Mouse (Mus musculus) left cerebral cortex, adult 11 months (tissue): ENCODE results near the gene Tnn.

ENCODE experiments used
- DNase-seq: peaks from one replicate; pipeline ENCODE4 v3.0.0; 2022; ENCODE audit warnings: low spot score

The Tnn gene

GRCm38 (mm10) chr1:160153480-160153879, at the start of gene Tnn:
Gene Tnn, minus strand, starts transcription at chr1:160153580.
- DNase-seq, result no peak

GRCm38 (mm10) chr1:160195337-160195663, 41.9 kb upstream of the Tnn start:
- DNase-seq, result no peak

GRCm38 (mm10) chr1:160194529-160195336, 41.4 kb upstream of the Tnn start, which contains the start of gene Mrps14:
Gene Mrps14, plus strand, starts transcription at chr1:160195215.
- peak; percentile 99 for DNase-seq

GRCm38 (mm10) chr1:160184506-160184905, 31.1 kb upstream of the Tnn start:
- DNase-seq, result peak; percentile 35

- no peak for DNase-seq
Observed at GRCm38 (mm10) chr1:160181216-160181615, 27.8 kb upstream of the Tnn start.

- no peak for DNase-seq
Observed at GRCm38 (mm10) chr1:160176903-160177302, 23.5 kb upstream of the Tnn start.

- DNase-seq, result no peak
Observed at GRCm38 (mm10) chr1:160166600-160166999, 13.2 kb upstream of the Tnn start.

- DNase-seq, result no peak
Observed at GRCm38 (mm10) chr1:160158190-160158589, 4.8 kb upstream of the Tnn start.

- no peak for DNase-seq
Observed at GRCm38 (mm10) chr1:160150726-160151125, 2.7 kb downstream of the Tnn start.

- DNase-seq, result peak; percentile 11
Observed at GRCm38 (mm10) chr1:160149291-160149906, 4.0 kb downstream of the Tnn start.

GRCm38 (mm10) chr1:160147274-160147673, 6.1 kb downstream of the Tnn start:
- no peak for DNase-seq

GRCm38 (mm10) chr1:160145606-160146005, 7.8 kb downstream of the Tnn start:
- no peak for DNase-seq

- no peak for DNase-seq
Observed at GRCm38 (mm10) chr1:160144343-160144742, 9.0 kb downstream of the Tnn start.

GRCm38 (mm10) chr1:160136362-160136890, 17.0 kb downstream of the Tnn start:
- DNase-seq, result no peak

- DNase-seq, result no peak
Observed at GRCm38 (mm10) chr1:160133464-160134079, 19.8 kb downstream of the Tnn start.

- no peak for DNase-seq
Observed at GRCm38 (mm10) chr1:160123957-160124356, 29.4 kb downstream of the Tnn start.

GRCm38 (mm10) chr1:160108604-160109003, 44.8 kb downstream of the Tnn start:
- no peak for DNase-seq

GRCm38 (mm10) chr1:160105426-160105825, 48.0 kb downstream of the Tnn start:
- DNase-seq, result no peak

- no peak for DNase-seq
Observed at GRCm38 (mm10) chr1:160100996-160101395, 52.4 kb downstream of the Tnn start.

- no peak for DNase-seq
Observed at GRCm38 (mm10) chr1:160099659-160100302, 53.6 kb downstream of the Tnn start.

GRCm38 (mm10) chr1:160086651-160087050, 66.7 kb downstream of the Tnn start:
- no peak for DNase-seq

GRCm38 (mm10) chr1:160084239-160084638, 69.1 kb downstream of the Tnn start:
- no peak for DNase-seq
